Mouse (Mus musculus) liver, embryonic 15.5 days (tissue): ENCODE results near the gene Cox19. TPM values are rescaled to one million over a fixed set of nuclear protein-coding genes. Genes with fewer than 3 reads are reported as not detected.
A peak's percentile ranks its signal among the peaks of the same experiment; 100 is the strongest.
"Not testable (repeated sequence)": the region's sequence is repeated elsewhere in the genome, so short reads cannot be mapped to it uniquely, and the experiment has no call there.

Experiments
- ATAC-seq: fragments of 200-750 bp; cut with Nextera tagmentation; 2 replicates; pipeline ENCODE4 v1.8.0; 2017; ENCODE audit warnings: moderate number of reproducible peaks, mild to moderate bottlenecking, moderate library complexity; ENCODE audit not compliant: insufficient read depth
- H3K27ac ChIP-seq: fragments of 300-500 bp; sonication (generic); replicated peaks from 2 replicates; pipeline ENCODE4 v1.5.1; 2015; ENCODE audit warnings: mild to moderate bottlenecking, inconsistent platforms
- H3K27me3 ChIP-seq: fragments of 300-500 bp; sonication (generic); 2 replicates; pipeline ENCODE4 v1.6.1; 2015; ENCODE audit warnings: mild to moderate bottlenecking, inconsistent platforms
- H3K36me3 ChIP-seq: fragments of 300-500 bp; sonication (generic); replicated peaks from 2 replicates; pipeline ENCODE4 v1.6.1; 2015; ENCODE audit warnings: moderate library complexity, mild to moderate bottlenecking, inconsistent platforms
- H3K4me1 ChIP-seq: fragments of 300-500 bp; sonication (generic); replicated peaks from 2 replicates; pipeline ENCODE4 v1.6.1; 2015; ENCODE audit warnings: inconsistent platforms
- H3K4me2 ChIP-seq: fragments of 300-500 bp; sonication (generic); 2 replicates; pipeline ENCODE4 v1.6.1; 2015; ENCODE audit warnings: moderate library complexity, mild to moderate bottlenecking, inconsistent platforms
- H3K4me3 ChIP-seq: fragments of 300-500 bp; sonication (generic); replicated peaks from 2 replicates; pipeline ENCODE4 v1.5.1; 2015; ENCODE audit warnings: mild to moderate bottlenecking, inconsistent platforms
- H3K9ac ChIP-seq: fragments of 300-500 bp; sonication (generic); 2 replicates; pipeline ENCODE4 v1.6.1; 2015; ENCODE audit warnings: moderate library complexity, mild to moderate bottlenecking, inconsistent platforms
- H3K9me3 ChIP-seq: fragments of 300-500 bp; sonication (generic); replicated peaks from 2 replicates; pipeline ENCODE4 v1.6.1; 2016; ENCODE audit warnings: inconsistent platforms
- WGBS: fragments of 180-500 bp; shearing (Covaris S2); methylation state at CpG from one replicate; pipeline ENCODE4 v1.1.7; 2015; ENCODE audit warnings: mixed read lengths; ENCODE audit not compliant: insufficient replicate concordance; 5-methylcytosine and 5-hydroxymethylcytosine counted together
- polyA plus RNA-seq: library from polyadenylated mRNA; unstranded; fragments of >200 nt; fragmentation: Nextera tagmentation; extraction: Ambion mirVana; gene quantifications from 2 replicates; pipeline ENCODE4 v1.2.1, GENCODE M21; 2015

Cox19 gene
- polyA plus RNA-seq, 1 experiment from 2014 or later = 49.3 TPM

GRCm38 (mm10) chr5:139344021-139344686 lies 7.1 kb downstream of the Cox19 start:
- peaks cover 39% of the 10 kb centered on the region for H3K4me1 ChIP-seq
- H3K4me3 ChIP-seq = peak overlapping the region; percentile 87

GRCm38 (mm10) chr5:139338891-139339290 lies 12.3 kb downstream of the Cox19 start:
- no peaks in the 10 kb centered on the region for H3K9me3 ChIP-seq
- peaks cover 65% of the 10 kb centered on the region for H3K36me3 ChIP-seq
- H3K27ac ChIP-seq = no peak overlapping the region
- peaks cover 13% of the 10 kb centered on the region for H3K4me1 ChIP-seq
- WGBS = 70% methylated on average over 11 of the region's 11 CpGs
- no peak overlapping the region for H3K4me3 ChIP-seq
- no peak overlapping the region for H3K4me2 ChIP-seq
- no peaks in the 10 kb centered on the region for H3K27me3 ChIP-seq
- H3K9ac ChIP-seq = no peak overlapping the region
- no peak for ATAC-seq

More at GRCm38 (mm10) chr5:139344021-139344686, 7.1 kb downstream of the Cox19 start:
- H3K9me3 ChIP-seq = no peaks in the 10 kb centered on the region
- no peaks in the 10 kb centered on the region for H3K27me3 ChIP-seq
- H3K36me3 ChIP-seq = peaks cover 37% of the 10 kb centered on the region
- H3K9ac ChIP-seq = peak overlapping the region; percentile 94
- peak overlapping the region; percentile 91 for H3K4me2 ChIP-seq
- 5% methylated on average over 12 of the region's 12 CpGs for WGBS
- peak; percentile 68 for ATAC-seq
- peak overlapping the region; percentile 85 for H3K27ac ChIP-seq

GRCm38 (mm10) chr5:139338403-139338802 lies 12.8 kb downstream of the Cox19 start:
- ATAC-seq = no peak
- 74% methylated on average over 3 of the region's 3 CpGs for WGBS
- Histone ChIP-seq H3K9me3 (no peaks in the 10 kb centered on the region), H3K4me1 (peaks cover 8% of the 10 kb centered on the region), H3K36me3 (peaks cover 65% of the 10 kb centered on the region), H3K4me2 (no peak overlapping the region), H3K9ac (no peak overlapping the region), H3K4me3 (no peak overlapping the region), H3K27ac (no peak overlapping the region), H3K27me3 (no peaks in the 10 kb centered on the region)

GRCm38 (mm10) chr5:139337826-139338370 lies 13.3 kb downstream of the Cox19 start:
- Histone ChIP-seq H3K4me2 (no peak overlapping the region), H3K27me3 (no peaks in the 10 kb centered on the region), H3K9ac (no peak overlapping the region), H3K36me3 (peaks cover 64% of the 10 kb centered on the region), H3K9me3 (no peaks in the 10 kb centered on the region), H3K27ac (no peak overlapping the region), H3K4me1 (0 out of 2 replicates have a peak, but pooled peaks cover 8% of the 10 kb centered on the region), H3K4me3 (no peak overlapping the region)
- ATAC-seq = no peak
- WGBS = 72% methylated on average over 13 of the region's 13 CpGs

GRCm38 (mm10) chr5:139335634-139336033 lies 15.6 kb downstream of the Cox19 start:
- Histone ChIP-seq H3K9me3 (no peaks in the 10 kb centered on the region), H3K9ac (no peak overlapping the region), H3K4me3 (no peak overlapping the region), H3K36me3 (peaks cover 43% of the 10 kb centered on the region), H3K4me1 (peaks cover 19% of the 10 kb centered on the region), H3K27ac (no peak overlapping the region), H3K4me2 (no peak overlapping the region), H3K27me3 (no peaks in the 10 kb centered on the region)
- ATAC-seq = no peak
- WGBS = 72% methylated on average over 4 of the region's 4 CpGs

GRCm38 (mm10) chr5:139334394-139334793 lies 16.8 kb downstream of the Cox19 start:
- not testable (repeated sequence) for H3K9ac ChIP-seq, ATAC-seq, H3K27me3 ChIP-seq, H3K4me2 ChIP-seq, H3K27ac ChIP-seq, H3K4me3 ChIP-seq, H3K9me3 ChIP-seq
- H3K4me1 ChIP-seq = peaks cover 19% of the 10 kb centered on the region
- H3K36me3 ChIP-seq = peaks cover 31% of the 10 kb centered on the region
- WGBS = 81% methylated on average over 10 of the region's 10 CpGs

- Histone ChIP-seq H3K27ac (no peak overlapping the region), H3K4me3 (no peak overlapping the region), H3K9ac (no peak overlapping the region), H3K4me2 (no peak overlapping the region), H3K36me3 (peaks cover 22% of the 10 kb centered on the region), H3K27me3 (no peaks in the 10 kb centered on the region), H3K4me1 (peaks cover 19% of the 10 kb centered on the region), H3K9me3 (no peaks in the 10 kb centered on the region)
- WGBS = 77% methylated on average over 16 of the region's 16 CpGs
- no peak for ATAC-seq
Measured at GRCm38 (mm10) chr5:139333301-139334013, 17.8 kb downstream of the Cox19 start.

GRCm38 (mm10) chr5:139332590-139333272 lies 18.5 kb downstream of the Cox19 start:
- Histone ChIP-seq H3K36me3 (peaks cover 14% of the 10 kb centered on the region), H3K4me3 (no peak overlapping the region), H3K4me1 (peaks cover 16% of the 10 kb centered on the region), H3K9ac (no peak overlapping the region), H3K4me2 (no peak overlapping the region), H3K27ac (peak overlapping the region; percentile 5; the same call in 1 of the 2 replicates), H3K27me3 (no peaks in the 10 kb centered on the region), H3K9me3 (no peaks in the 10 kb centered on the region)
- WGBS = 65% methylated on average over 8 of the region's 8 CpGs
- peak; percentile 40 for ATAC-seq

GRCm38 (mm10) chr5:139331742-139332141 lies 19.5 kb downstream of the Cox19 start:
- H3K4me3 ChIP-seq = no peak overlapping the region
- peaks cover 25% of the 10 kb centered on the region for H3K4me1 ChIP-seq
- peaks cover 6% of the 10 kb centered on the region; the same call in 1 of the 2 replicates for H3K27me3 ChIP-seq
- 13% methylated on average over 8 of the region's 8 CpGs for WGBS
- H3K9ac ChIP-seq = no peak overlapping the region
- no peak overlapping the region for H3K27ac ChIP-seq
- H3K9me3 ChIP-seq = no peaks in the 10 kb centered on the region
- ATAC-seq = no peak
- H3K36me3 ChIP-seq = peaks cover 6% of the 10 kb centered on the region
- no peak overlapping the region for H3K4me2 ChIP-seq

GRCm38 (mm10) chr5:139330766-139331165 lies 20.5 kb downstream of the Cox19 start:
- no peak overlapping the region for H3K4me2 ChIP-seq
- H3K27ac ChIP-seq = no peak overlapping the region
- H3K9ac ChIP-seq = no peak overlapping the region
- H3K4me3 ChIP-seq = no peak overlapping the region
- WGBS = 56% methylated on average over 7 of the region's 7 CpGs
- peaks cover 35% of the 10 kb centered on the region for H3K4me1 ChIP-seq
- no peaks in the 10 kb centered on the region for H3K9me3 ChIP-seq
- H3K36me3 ChIP-seq = no peaks in the 10 kb centered on the region
- peaks cover 13% of the 10 kb centered on the region for H3K27me3 ChIP-seq
- ATAC-seq = no peak

- Histone ChIP-seq H3K27me3 (peaks cover 39% of the 10 kb centered on the region), H3K4me1 (peaks cover 51% of the 10 kb centered on the region), H3K27ac (peak overlapping the region; percentile 64; the same call in 1 of the 2 replicates), H3K9me3 (no peaks in the 10 kb centered on the region), H3K36me3 (no peaks in the 10 kb centered on the region), H3K4me3 (no peak overlapping the region), H3K9ac (no peak overlapping the region), H3K4me2 (no peak overlapping the region)
- ATAC-seq = no peak
- WGBS = 17% methylated on average over 7 of the region's 7 CpGs
Measured at GRCm38 (mm10) chr5:139327634-139328020, 23.6 kb downstream of the Cox19 start.
